Mouse (Mus musculus) liver, postnatal 0 days (tissue): ENCODE data around the gene Arhgap44.

Experiments
- CTCF ChIP-seq: sonication (generic); IDR thresholded peaks from 2 replicates; pipeline ENCODE4 v1.5.1; 2016; ENCODE audit warnings: antibody characterized with exemption, low read depth
- EP300 ChIP-seq: IDR thresholded peaks from 2 replicates; pipeline ENCODE4 v1.6.1; 2016; ENCODE audit warnings: antibody characterized with exemption, low read depth, mild to moderate bottlenecking

DNA sequence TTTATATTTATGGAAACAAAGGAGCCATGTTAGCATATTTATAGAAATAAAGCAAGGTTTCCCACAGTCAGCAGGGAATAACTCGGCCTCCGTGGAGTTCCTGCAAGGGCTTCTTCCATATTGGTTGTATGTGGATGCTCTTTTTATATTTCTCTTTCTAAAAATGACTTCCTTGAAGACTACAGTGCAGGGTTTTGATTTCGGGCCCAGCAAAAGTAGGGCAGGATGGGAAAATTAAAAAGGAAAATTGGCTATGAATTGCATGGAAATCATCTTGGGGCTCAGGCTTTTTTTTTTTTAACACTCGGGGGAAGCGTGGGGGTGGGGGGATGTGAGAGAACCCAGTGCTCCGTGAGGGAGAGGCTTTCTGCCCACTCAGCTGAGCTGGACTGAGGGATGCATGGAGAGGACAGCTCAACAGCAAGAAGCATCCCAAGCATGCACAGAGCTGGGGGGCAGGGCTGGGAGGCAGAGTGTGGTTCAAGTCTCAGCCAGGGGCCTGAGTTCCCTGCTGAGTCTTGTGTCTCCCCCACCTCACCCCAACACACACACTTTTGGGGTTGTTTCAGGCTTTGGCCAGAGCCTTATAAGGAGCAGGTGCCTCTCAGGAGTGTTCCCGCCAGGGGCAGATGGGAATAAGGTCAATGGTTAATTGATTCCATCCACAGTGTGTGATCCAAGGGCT lies 104.4 kb downstream of the Arhgap44 start:
- TF ChIP-seq CTCF (no peak), EP300 (no peak)
